Mouse (Mus musculus) kidney, adult 8-10 months (tissue): ENCODE data around the gene Zfp667.

ENCODE experiments used
- DNase-seq, 2 experiments: peaks; one replicate each; pipeline ENCODE4 v3.0.0; 2022

Gene Zfp667

GRCm38 (mm10) chr7:6330458-6331232, 44.3 kb downstream of the Zfp667 start:
- DNase-seq = no peak

GRCm38 (mm10) chr7:6331233-6331956, 45.0 kb downstream of the Zfp667 start, which contains the start of gene Zfp583:
Gene Zfp583 (minus strand): TSS chr7:6331285.
- peak; percentile 62 to 68 for DNase-seq

GRCm38 (mm10) chr7:6339865-6340264, 53.5 kb downstream of the Zfp667 start:
- no peak for DNase-seq

GRCm38 (mm10) chr7:6343501-6344071, 57.2 kb downstream of the Zfp667 start, which contains the start of gene Gm3854:
Gene Gm3854 (plus strand): TSS chr7:6343759.
- peak; percentile 38 to 51 for DNase-seq

- no peak for DNase-seq
Observed at GRCm38 (mm10) chr7:6344124-6344523, 57.7 kb downstream of the Zfp667 start.
